Mouse (Mus musculus) embryonic facial prominence, embryonic 14.5 days (tissue): ENCODE measurements at regions not wholly inside any gene's neighbourhood (a gene's known extent, or its start where the extent isn't known, plus 50 kb on each side); places are given as distances from the start of the nearest gene placed in this dataset.
A peak's percentile ranks its signal among the peaks of the same experiment; 100 is the strongest.

ENCODE experiments used
- ATAC-seq: fragments of 200-750 bp; cut with Nextera tagmentation; 2 replicates; pipeline ENCODE4 v1.8.0; 2017; ENCODE audit warnings: low read depth, moderate number of reproducible peaks, moderate TSS enrichment
- DNase-seq: peaks from one replicate; pipeline ENCODE4 v3.0.0-alpha.2; 2015; ENCODE audit warnings: low spot score
- H3K27ac ChIP-seq: fragments of 300-500 bp; sonication (generic); replicated peaks from 2 replicates; pipeline ENCODE4 v1.5.1; 2014; ENCODE audit warnings: low read depth, mild to moderate bottlenecking, low read length, moderate library complexity
- H3K27me3 ChIP-seq: fragments of 300-500 bp; sonication (generic); replicated peaks from 2 replicates; pipeline ENCODE4 v1.6.1; 2014; ENCODE audit warnings: low read length; ENCODE audit not compliant: control insufficient read depth, insufficient read depth
- H3K36me3 ChIP-seq: fragments of 300-500 bp; sonication (generic); 2 replicates; pipeline ENCODE4 v1.6.1; 2014; ENCODE audit warnings: low read length, mixed read lengths; ENCODE audit not compliant: control insufficient read depth, insufficient read depth
- H3K4me1 ChIP-seq: fragments of 300-500 bp; sonication (generic); 2 replicates; pipeline ENCODE4 v1.6.1; 2014; ENCODE audit warnings: antibody characterized with exemption, low read length; ENCODE audit not compliant: control insufficient read depth, insufficient read depth
- H3K4me2 ChIP-seq: fragments of 300-500 bp; sonication (generic); 2 replicates; pipeline ENCODE4 v1.6.1; 2014; ENCODE audit warnings: low read depth, mild to moderate bottlenecking, low read length, moderate library complexity, mixed read lengths
- H3K4me3 ChIP-seq: fragments of 300-500 bp; sonication (generic); 2 replicates; pipeline ENCODE4 v1.5.1; 2014; ENCODE audit warnings: low read depth, mild to moderate bottlenecking, low read length
- H3K9ac ChIP-seq: fragments of 300-500 bp; sonication (generic); 2 replicates; pipeline ENCODE4 v1.6.1; 2014; ENCODE audit warnings: low read depth, mild to moderate bottlenecking, low read length, moderate library complexity, mixed read lengths
- H3K9me3 ChIP-seq: fragments of 300-500 bp; sonication (generic); 2 replicates; pipeline ENCODE4 v1.6.1; 2016; ENCODE audit warnings: low read length; ENCODE audit not compliant: control insufficient read depth
- WGBS: fragments of 180-500 bp; shearing (Covaris S2); extraction: QIAGEN DNeasy Blood & Tissue Kit; methylation state at CpG from one replicate; pipeline ENCODE4 v1.1.7; 2014; 5-methylcytosine and 5-hydroxymethylcytosine counted together

GRCm38 (mm10) chr3:61064720-61065119 is 62.1 kb downstream of the P2ry1 start:
- Histone ChIP-seq H3K27me3 (no peaks in the 10 kb centered on the region), H3K4me3 (no peak overlapping the region), H3K4me2 (no peak overlapping the region), H3K9ac (no peak overlapping the region), H3K9me3 (no peaks in the 10 kb centered on the region), H3K27ac (no peak overlapping the region), H3K36me3 (no peaks in the 10 kb centered on the region), H3K4me1 (no peaks in the 10 kb centered on the region)
- ATAC-seq (no peak), DNase-seq (no peak)
- WGBS = 59% methylated on average over 1 of the region's 1 CpGs

- Histone ChIP-seq H3K9me3 (no peaks in the 10 kb centered on the region), H3K9ac (no peak overlapping the region), H3K4me1 (no peaks in the 10 kb centered on the region), H3K27me3 (no peaks in the 10 kb centered on the region), H3K27ac (no peak overlapping the region), H3K36me3 (no peaks in the 10 kb centered on the region), H3K4me3 (no peak overlapping the region), H3K4me2 (no peak overlapping the region)
- ATAC-seq (no peak), DNase-seq (no peak)
- 49% methylated on average over 1 of the region's 1 CpGs for WGBS
Measured at GRCm38 (mm10) chr3:61067067-61067466, 64.5 kb downstream of the P2ry1 start.

GRCm38 (mm10) chr3:61068229-61068628 is 65.6 kb downstream of the P2ry1 start:
- no peak for ATAC-seq
- no peaks in the 10 kb centered on the region for H3K4me1 ChIP-seq
- no peaks in the 10 kb centered on the region for H3K27me3 ChIP-seq
- no peak overlapping the region for H3K9ac ChIP-seq
- H3K4me2 ChIP-seq = no peak overlapping the region
- no peak overlapping the region for H3K4me3 ChIP-seq
- H3K9me3 ChIP-seq = no peaks in the 10 kb centered on the region
- DNase-seq = no peak
- no peaks in the 10 kb centered on the region for H3K36me3 ChIP-seq
- H3K27ac ChIP-seq = no peak overlapping the region

DNA sequence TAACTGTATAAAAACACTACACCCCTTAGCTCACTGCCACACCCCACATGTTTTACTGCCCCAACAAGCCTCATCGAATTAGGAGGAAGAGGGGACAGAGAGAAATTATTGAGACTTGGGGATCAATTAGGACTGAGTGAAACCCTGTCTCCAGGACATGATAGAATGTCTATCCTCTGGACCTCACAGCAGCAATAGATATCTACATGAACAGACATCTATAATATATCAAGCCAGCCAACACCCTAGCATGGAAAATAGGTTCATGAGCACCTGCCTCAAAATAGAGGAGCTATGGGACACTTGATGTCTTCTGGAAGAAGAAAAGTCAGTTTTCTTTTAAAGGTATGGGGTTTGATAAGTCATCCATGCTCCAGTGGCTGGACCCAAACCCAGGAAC is 68.4 kb downstream of the P2ry1 start:
- H3K9ac ChIP-seq = no peak overlapping the region
- no peak overlapping the region for H3K4me3 ChIP-seq
- no peak overlapping the region for H3K27ac ChIP-seq
- no peaks in the 10 kb centered on the region for H3K9me3 ChIP-seq
- ATAC-seq (no peak), DNase-seq (no peak)
- H3K4me1 ChIP-seq = no peaks in the 10 kb centered on the region
- 88% methylated on average over 1 of the region's 1 CpGs for WGBS
- no peak overlapping the region for H3K4me2 ChIP-seq
- H3K36me3 ChIP-seq = no peaks in the 10 kb centered on the region
- no peaks in the 10 kb centered on the region for H3K27me3 ChIP-seq

- 93% methylated on average over 1 of the region's 1 CpGs for WGBS
- Histone ChIP-seq H3K4me3 (no peak overlapping the region), H3K27ac (no peak overlapping the region), H3K9ac (no peak overlapping the region), H3K9me3 (no peaks in the 10 kb centered on the region), H3K27me3 (no peaks in the 10 kb centered on the region), H3K4me2 (no peak overlapping the region), H3K4me1 (no peaks in the 10 kb centered on the region), H3K36me3 (no peaks in the 10 kb centered on the region)
- DNase-seq (no peak), ATAC-seq (no peak)
Measured at GRCm38 (mm10) chr3:61072330-61072729, 69.7 kb downstream of the P2ry1 start.

- H3K9me3 ChIP-seq = no peaks in the 10 kb centered on the region
- H3K4me1 ChIP-seq = no peaks in the 10 kb centered on the region
- H3K4me2 ChIP-seq = no peak overlapping the region
- H3K9ac ChIP-seq = no peak overlapping the region
- ATAC-seq = no peak
- 92% methylated on average over 1 of the region's 1 CpGs for WGBS
- DNase-seq = no peak
- no peak overlapping the region for H3K27ac ChIP-seq
- no peak overlapping the region for H3K4me3 ChIP-seq
- no peaks in the 10 kb centered on the region for H3K27me3 ChIP-seq
- no peaks in the 10 kb centered on the region for H3K36me3 ChIP-seq
Measured at GRCm38 (mm10) chr3:61073103-61073502, 70.5 kb downstream of the P2ry1 start.

DNA sequence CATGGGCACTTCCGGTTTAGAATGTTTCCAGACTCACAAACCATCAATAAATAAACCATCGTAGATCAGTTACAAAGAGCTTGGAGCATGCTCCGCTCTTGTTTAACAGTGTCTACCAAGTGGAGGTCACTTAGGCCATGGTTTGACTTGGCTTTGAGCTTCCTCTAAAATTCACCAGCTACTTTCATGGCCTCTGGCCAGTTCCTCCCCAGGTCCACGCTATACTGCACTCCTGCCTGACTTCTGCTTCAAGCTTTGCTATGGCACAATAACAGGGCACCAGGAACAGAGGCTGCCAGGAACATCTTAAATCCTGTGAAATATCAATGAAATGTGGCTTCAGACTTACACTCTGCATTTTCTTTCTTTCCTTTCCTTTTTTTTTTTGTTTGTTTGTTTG is 71.2 kb downstream of the P2ry1 start:
- DNase-seq (no peak), ATAC-seq (no peak)
- Histone ChIP-seq H3K27me3 (no peaks in the 10 kb centered on the region), H3K9ac (no peak overlapping the region), H3K4me2 (no peak overlapping the region), H3K4me3 (no peak overlapping the region), H3K27ac (no peak overlapping the region), H3K9me3 (no peaks in the 10 kb centered on the region), H3K4me1 (no peaks in the 10 kb centered on the region), H3K36me3 (no peaks in the 10 kb centered on the region)
- WGBS = 81% methylated on average over 4 of the region's 4 CpGs

DNA sequence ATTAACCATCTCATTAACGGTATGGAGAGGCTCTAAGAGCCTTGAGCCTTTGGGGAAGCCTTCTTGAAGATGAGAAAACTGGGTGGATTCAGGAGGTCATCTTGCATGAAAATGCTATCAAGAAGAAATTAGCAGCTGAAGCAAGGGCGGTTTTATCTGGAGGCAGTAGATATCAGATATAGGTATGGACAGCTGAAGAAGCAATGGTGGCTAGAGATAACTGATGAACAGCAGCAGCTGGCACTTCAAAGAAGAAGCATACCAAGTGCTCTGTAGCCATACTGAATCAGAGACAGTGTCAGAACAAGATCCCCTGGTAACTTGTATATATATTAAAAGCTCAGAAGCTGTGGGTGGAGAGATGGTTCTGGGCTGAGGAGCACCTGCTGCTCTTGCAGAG is 73.2 kb downstream of the P2ry1 start:
- Histone ChIP-seq H3K9ac (no peak overlapping the region), H3K36me3 (no peaks in the 10 kb centered on the region), H3K4me2 (no peak overlapping the region), H3K4me1 (no peaks in the 10 kb centered on the region), H3K27me3 (no peaks in the 10 kb centered on the region), H3K9me3 (no peaks in the 10 kb centered on the region), H3K27ac (no peak overlapping the region), H3K4me3 (no peak overlapping the region)
- DNase-seq (peak; percentile 5), ATAC-seq (no peak)
- 63% methylated on average over 2 of the region's 2 CpGs for WGBS

- Histone ChIP-seq H3K36me3 (no peaks in the 10 kb centered on the region), H3K4me3 (no peak overlapping the region), H3K27me3 (no peaks in the 10 kb centered on the region), H3K4me2 (no peak overlapping the region), H3K4me1 (no peaks in the 10 kb centered on the region), H3K9ac (no peak overlapping the region), H3K27ac (no peak overlapping the region), H3K9me3 (no peaks in the 10 kb centered on the region)
- WGBS = 89% methylated on average over 1 of the region's 1 CpGs
- DNase-seq (no peak), ATAC-seq (no peak)
Measured at GRCm38 (mm10) chr3:61089931-61090330, 87.3 kb downstream of the P2ry1 start.
